Mouse (Mus musculus) T-helper 1 cell (primary cell): ENCODE data around the gene Slc25a11.

Source experiments
- in situ Hi-C: fragments of 300-600 bp; cut with MboI, MseI; formaldehyde crosslinking; loops from one replicate; pipeline ENCODE4 v1.15.1; 2025; ENCODE audit warnings: high pct_unique_total_duplicates

Gene Slc25a11

GRCm38 (mm10) chr11:70625473-70625872 is 21.8 kb downstream of the Slc25a11 start:
- in situ Hi-C loops, result no loop called here

- in situ Hi-C loops, result loop anchor here (25.0 kb wide), 1 partner anchor 1886 kb away; no protein-coding TSS in a partner anchor
Measured at GRCm38 (mm10) chr11:70623053-70623742, 24.1 kb downstream of the Slc25a11 start.

GRCm38 (mm10) chr11:70621972-70622814 is 25.1 kb downstream of the Slc25a11 start:
- in situ Hi-C loops, result loop anchor here (25.0 kb wide), 1 partner anchor 1885 kb away; no protein-coding TSS in a partner anchor

- in situ Hi-C loops, result loop anchor here (5.0 to 25.0 kb wide), 4 partner anchors 48 to 1882 kb away; partner anchors contain the start of gene Spag7
Measured at GRCm38 (mm10) chr11:70619101-70619500, 28.2 kb downstream of the Slc25a11 start, which contains the start of gene Chrne. Chrne (minus strand) TSS chr11:70619216.

- in situ Hi-C loops, result loop anchor here (5.0 to 25.0 kb wide), 4 partner anchors 52 to 1878 kb away; partner anchors contain the start of gene Spag7
Measured at GRCm38 (mm10) chr11:70615516-70616093, 31.7 kb downstream of the Slc25a11 start, which contains the start of gene 4930544D05Rik. 4930544D05Rik (plus strand) TSS chr11:70615848.

GRCm38 (mm10) chr11:70615074-70615473 is 32.2 kb downstream of the Slc25a11 start:
- in situ Hi-C loops, result loop anchor here (5.0 to 25.0 kb wide), 4 partner anchors 52 to 1878 kb away; partner anchors contain the start of gene Spag7

- in situ Hi-C loops, result loop anchor here (25.0 kb wide), 1 partner anchor 1875 kb away; no protein-coding TSS in a partner anchor
Measured at GRCm38 (mm10) chr11:70612505-70612904, 34.8 kb downstream of the Slc25a11 start.

GRCm38 (mm10) chr11:70610752-70611151 is 36.5 kb downstream of the Slc25a11 start:
- in situ Hi-C loops, result loop anchor here (25.0 kb wide), 1 partner anchor 1873 kb away; no protein-coding TSS in a partner anchor

- in situ Hi-C loops, result loop anchor here (25.0 kb wide), 1 partner anchor 1871 kb away; no protein-coding TSS in a partner anchor
Measured at GRCm38 (mm10) chr11:70608381-70609066, 38.8 kb downstream of the Slc25a11 start.

- in situ Hi-C loops, result loop anchor here (25.0 kb wide), 1 partner anchor 1870 kb away; no protein-coding TSS in a partner anchor
Measured at GRCm38 (mm10) chr11:70607611-70608010, 39.7 kb downstream of the Slc25a11 start.

- in situ Hi-C loops, result loop anchor here (25.0 kb wide), 1 partner anchor 1869 kb away; no protein-coding TSS in a partner anchor
Measured at GRCm38 (mm10) chr11:70606717-70607116, 40.6 kb downstream of the Slc25a11 start.

- in situ Hi-C loops, result loop anchor here (25.0 kb wide), 1 partner anchor 1868 kb away; no protein-coding TSS in a partner anchor
Measured at GRCm38 (mm10) chr11:70605024-70605566, 42.2 kb downstream of the Slc25a11 start.

- in situ Hi-C loops, result no loop called here
Measured at GRCm38 (mm10) chr11:70598451-70598953, 48.8 kb downstream of the Slc25a11 start.

- in situ Hi-C loops, result no loop called here
Measured at GRCm38 (mm10) chr11:70597301-70597700, 50.0 kb downstream of the Slc25a11 start.

GRCm38 (mm10) chr11:70596094-70596493 is 51.2 kb downstream of the Slc25a11 start:
- in situ Hi-C loops, result no loop called here

GRCm38 (mm10) chr11:70595638-70596037 is 51.6 kb downstream of the Slc25a11 start:
- in situ Hi-C loops, result no loop called here

- in situ Hi-C loops, result no loop called here
Measured at GRCm38 (mm10) chr11:70594253-70594989, 52.9 kb downstream of the Slc25a11 start.
